Mouse (Mus musculus): Measurements from ENCODE around the gene Spred1.

Spred1 gene

DNA sequence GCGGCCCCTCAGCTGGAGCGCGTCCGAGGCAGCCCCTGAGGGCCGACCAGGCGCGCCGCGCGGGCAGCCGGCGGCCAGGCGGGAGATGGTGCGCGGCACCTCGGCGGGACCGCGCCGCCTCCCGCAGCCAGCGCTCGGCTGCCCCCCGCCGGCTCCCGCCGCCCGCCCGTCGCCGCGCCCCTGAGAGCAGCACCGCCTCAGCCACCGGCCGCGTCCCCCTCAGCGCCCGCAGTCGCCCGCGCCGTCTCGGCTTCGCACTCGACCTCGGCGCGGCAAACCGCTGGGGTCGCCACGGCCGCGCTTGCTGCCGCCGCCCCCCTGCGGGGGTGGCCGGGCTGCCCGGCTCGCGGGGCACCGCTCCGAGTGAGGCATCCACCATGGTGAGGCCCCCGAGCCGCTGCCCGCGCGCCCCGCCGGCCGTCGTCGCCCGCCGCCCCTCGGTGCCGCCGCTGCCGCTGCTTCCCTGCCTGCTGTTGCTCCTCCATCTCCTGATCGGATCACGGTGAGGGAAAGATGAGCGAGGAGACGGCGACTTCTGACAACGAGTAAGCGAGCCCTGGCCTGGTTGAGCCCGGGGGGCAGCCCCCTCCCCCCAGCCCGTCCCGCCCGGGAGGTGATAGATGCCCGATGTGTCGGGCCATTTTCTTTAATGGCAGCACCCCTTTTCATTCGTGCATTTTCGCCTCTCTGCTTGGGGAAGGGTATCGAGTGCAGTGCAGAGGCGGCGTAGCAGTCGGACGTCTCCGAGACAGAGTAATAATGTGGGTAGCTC is at the start of gene Spred1:
Gene Spred1 (plus strand): TSS at position 163 of the 772 bp plus-strand sequence.
- no peak for DNase-seq (ENCODE audit: low spot score)

DNA sequence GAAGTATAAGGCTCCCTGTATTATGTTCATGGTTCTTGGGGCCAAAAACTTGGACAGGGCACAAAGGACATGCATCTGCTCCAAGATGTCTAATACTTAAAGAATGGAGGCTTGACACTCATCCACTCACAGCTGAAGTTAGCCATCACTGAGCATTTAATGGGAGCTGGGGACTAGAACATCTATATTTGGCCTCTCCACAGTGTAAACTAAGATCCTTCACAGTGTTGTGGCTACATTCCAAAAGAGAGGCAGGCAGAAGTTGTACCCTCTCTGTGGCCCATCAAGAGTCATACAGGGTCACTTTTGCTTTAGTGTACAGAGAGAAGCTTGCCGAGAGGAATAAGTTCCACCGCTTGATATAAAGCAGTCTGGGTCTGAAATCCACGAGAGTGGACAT is 49.6 kb upstream of the Spred1 start:
- DNase-seq (ENCODE audit: low spot score), result no peak

DNA sequence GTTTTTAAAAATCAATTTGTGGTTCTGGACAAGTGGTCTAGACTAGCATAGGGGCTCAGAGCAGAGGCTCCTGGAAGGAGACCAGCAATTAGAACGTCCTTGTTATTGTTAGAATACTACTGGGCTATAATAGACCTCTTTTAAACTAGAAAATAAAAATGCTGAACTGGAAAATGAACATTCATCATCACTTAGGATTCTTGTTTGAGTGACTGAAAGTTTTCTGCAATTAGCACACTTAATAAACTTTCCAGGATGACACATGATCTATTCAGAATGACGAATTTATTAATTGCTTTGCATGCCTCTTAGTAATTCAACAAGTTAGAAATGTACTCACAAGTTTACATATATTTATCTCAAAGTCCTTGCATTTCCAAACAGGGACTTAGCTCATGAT is 42.5 kb upstream of the Spred1 start:
- DNase-seq (ENCODE audit: low spot score), result no peak

DNA sequence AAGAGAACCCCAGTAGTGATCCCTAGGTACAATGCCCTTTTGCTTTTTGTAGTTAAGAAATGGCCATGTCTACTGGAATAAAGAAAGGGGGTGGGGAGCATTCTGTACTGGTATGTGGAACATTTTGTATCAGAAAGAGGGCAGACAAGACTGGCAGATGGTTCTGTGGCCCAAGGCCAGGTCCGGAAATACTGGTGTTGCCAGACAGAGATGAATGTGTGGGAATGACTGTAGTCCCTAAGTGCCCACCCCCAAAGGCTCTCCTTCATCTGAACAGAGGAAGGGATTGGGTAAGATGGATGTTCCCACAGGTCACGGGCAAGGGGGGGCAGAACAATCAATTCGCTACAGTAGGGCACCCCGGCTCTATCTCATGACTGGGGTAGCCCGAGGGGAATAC is 41.6 kb upstream of the Spred1 start:
- DNase-seq (ENCODE audit: low spot score), result no peak

DNA sequence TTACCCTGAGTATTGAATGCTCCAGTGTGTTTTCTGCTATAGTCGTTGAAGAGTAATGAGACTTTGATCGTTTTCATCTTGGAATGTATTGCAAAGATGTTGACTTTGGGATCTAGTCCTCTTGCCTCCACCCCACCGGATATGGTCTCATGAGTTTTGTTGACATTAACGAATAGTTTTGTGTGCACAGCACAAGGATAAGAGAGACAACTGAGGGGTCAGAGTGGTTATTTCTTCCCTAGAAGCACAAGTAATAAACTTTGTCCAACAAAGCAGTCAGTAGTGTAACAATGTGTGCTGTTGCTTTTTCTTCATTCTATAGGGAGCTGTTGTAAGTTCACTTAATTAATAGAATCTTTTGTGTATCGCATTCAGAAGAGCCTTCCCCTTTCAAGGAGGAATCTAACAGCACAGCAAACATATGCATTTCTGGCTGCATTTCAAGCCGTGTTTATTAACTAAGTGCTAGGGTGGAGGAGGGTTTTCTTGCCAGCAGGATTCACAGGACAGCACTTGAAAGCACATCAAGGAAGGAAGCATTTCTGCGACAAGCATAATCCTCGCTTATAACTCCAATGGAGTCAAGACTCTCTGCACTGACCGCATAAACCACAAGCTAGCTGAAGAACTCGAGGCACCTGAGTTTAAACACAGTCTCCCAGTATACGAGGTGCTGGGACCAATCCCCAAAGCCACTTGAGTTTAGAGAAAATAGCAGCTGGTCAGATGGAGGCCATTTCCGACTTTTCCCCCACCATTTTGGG is 35.0 kb upstream of the Spred1 start:
- no peak for DNase-seq (ENCODE audit: low spot score)

DNA sequence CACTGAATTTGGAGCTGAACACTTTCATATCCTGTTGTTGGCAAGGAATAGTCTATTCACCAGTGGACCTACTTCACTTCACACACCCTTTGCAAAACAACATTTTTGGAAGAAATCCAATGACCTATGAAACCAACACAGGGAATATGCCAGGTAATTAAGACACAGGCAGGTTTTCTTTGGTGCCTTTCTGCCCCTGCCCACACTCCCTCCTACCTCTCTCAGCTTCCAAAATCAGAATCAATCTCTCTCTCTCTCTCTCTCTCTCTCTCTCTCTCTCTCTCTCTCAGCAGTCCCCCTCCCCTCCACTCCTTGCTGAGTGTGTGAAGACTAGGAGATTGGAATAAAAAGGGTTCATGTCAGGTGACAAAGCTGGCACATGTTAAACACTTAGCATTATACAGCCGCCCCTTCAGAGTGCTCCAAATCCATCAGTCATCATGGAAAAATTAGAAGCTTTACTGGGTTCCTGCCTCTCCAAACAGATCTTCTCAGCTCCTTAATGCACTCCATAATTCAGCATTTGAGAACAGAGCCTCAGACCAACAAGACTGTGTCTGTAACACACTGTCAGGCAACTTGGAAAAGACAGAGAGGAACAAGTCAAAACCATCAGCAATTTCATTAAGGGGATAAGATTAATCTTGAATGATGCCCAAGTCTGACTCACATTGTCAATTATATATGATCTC is 34.3 kb upstream of the Spred1 start:
- no peak for DNase-seq (ENCODE audit: low spot score)

DNA sequence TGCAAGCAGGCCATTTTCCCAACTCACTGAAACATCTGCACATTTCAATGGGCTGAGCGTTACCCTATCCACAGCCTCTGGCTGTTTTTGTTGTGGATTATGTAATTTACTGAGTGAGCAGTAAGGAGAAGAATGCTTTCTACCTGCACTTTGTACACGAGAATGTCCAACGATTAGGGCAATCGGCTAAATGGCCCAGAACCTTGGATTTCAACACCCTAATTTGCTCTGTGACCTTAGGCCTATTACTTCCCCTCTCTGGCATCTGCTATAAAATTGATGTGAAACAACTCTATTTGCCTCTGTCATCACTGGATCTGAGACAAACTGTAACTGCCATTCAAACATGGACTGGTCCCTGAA is 33.7 kb upstream of the Spred1 start:
- DNase-seq (ENCODE audit: low spot score), result no peak

DNA sequence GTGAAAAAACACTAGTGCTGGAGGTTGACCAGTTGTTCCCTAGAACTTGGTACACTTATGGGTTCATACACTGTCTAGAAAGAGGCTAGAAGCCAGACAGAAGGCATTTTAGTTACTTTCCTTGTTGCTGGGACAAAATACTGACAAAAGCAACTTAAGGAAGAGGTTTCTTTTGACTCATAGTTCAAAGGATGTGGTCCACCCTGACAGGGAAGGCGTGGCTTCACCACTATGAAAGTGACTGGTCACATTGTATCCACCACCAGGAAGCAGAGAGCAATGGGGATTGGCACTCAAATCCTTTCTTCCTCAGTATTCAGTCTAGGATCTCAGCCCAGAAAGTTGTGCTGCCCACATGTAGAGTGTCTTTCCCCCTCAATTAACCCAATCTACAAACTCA is 31.7 kb upstream of the Spred1 start:
- no peak for DNase-seq (ENCODE audit: low spot score)

DNA sequence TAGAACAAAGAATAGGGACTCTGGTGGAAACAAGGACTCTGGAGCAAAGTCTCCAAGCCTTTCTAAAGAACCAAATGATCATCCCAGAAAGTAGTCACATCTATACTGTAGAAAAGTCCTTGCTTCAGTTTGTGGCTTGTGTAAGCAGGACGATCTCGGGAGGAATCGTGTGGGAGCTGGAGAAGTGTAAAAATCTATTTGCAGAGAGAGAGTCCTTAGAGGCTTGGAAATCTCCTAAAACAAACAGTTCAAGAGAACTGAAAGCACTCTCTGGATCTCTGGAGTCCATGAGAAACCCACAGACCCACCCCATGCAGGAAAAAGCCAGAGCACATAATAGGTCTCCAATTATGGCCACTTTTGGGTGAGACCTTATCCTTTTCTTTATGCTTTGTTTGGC is 31.1 kb upstream of the Spred1 start:
- no peak for DNase-seq (ENCODE audit: low spot score)

DNA sequence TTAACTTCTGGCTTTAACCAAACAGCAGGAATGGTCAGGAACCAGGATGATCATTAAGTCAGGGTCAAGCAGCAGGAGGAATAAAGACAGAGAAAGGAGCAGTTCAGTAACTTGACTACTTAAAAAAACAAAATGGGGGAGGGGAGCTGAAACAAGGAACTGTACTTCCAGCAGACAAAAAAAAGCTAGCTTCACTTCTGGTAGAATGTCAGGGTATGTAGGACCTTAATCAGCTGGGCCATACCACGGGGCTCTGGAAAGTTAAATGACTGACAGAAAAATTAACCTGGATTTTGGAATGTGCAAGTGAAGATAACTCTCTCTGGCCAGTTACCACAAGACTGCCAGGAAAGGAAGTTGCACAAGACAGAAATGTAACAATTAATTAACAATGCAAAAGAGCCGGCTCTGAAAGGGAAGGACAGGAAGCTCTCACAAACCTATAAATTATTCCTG is 28.2 kb upstream of the Spred1 start:
- no peak for DNase-seq (ENCODE audit: low spot score)

DNA sequence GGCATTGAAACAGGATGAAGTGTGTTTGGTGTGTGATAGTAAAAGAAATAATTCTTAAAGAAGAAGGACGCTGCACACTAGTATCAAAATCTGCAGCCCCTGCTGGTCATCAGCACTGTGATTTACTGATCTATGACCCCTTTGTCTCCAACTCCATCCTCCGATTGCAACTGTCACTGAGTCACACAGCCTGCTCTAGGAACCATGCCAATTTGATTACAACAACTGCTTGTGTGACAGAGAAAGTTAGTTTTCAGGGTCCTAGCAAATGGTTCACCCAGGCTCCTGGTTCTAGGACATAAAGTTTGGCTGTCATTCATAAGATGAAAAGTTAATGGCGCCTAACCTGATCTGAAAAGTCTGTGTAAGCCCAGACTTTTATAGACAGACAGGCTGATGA is 25.7 kb upstream of the Spred1 start:
- no peak for DNase-seq (ENCODE audit: low spot score)

DNA sequence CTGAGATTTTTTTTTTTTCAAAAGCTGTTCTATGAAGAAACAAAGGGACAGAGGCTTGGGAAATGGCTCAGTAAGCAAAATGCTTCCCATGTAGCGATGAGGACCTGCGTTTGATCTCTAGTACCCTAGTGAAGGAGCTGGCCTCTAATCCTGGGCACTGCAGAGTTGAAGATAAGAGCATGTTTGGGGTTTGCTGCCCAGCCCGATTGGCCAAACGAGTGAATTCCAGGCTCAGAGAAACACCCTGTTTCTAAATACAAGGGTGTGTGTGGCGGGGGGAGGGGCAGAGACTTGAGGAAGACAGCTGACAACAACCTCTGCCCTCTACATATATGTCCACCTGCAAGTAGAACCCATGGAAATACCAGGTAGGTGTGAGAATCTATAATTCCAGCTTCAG is 23.9 kb upstream of the Spred1 start:
- no peak for DNase-seq (ENCODE audit: low spot score)

DNA sequence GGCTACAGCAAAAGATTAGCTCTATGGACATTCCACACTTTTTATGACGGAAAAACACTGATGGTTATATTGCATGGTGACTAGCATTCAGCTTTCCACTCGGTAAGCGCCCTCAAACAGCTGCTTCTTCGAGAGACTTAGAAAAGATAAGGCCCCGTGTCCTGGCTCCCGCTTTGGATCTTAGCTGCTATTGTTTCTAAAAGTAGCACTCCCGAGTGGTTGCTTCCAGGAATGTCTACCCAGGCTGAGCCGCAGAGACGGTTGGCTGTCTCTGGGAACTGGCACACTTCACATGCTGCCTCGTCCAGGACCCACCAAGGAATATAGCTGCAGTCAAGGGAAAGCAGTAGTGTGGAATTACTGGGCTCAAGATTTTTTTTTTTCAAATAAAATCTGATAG is 21.9 kb upstream of the Spred1 start:
- no peak for DNase-seq (ENCODE audit: low spot score)

GRCm38 (mm10) chr2:117103461-117103860 is 17.7 kb upstream of the Spred1 start:
- no peak for DNase-seq (ENCODE audit: low spot score)

DNA sequence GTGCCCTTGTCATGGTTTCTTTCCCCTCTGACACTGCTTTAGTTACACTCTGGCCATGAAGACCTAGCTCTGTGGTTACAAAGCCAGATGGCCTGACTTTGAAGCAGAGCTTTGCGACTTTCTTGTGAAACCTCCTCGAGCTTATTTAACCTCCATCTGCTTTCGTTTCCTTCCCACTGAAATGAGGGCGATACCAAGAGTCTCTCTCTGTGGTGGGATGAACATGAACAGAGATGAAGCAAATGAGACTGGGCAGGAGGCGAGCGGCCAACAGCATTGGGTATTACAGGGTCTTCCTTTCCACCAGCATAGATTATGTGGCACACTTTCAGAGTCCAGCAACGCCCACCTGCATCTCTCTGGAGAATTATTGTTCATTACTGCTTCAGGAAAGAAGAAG is 15.8 kb upstream of the Spred1 start:
- no peak for DNase-seq (ENCODE audit: low spot score)

DNA sequence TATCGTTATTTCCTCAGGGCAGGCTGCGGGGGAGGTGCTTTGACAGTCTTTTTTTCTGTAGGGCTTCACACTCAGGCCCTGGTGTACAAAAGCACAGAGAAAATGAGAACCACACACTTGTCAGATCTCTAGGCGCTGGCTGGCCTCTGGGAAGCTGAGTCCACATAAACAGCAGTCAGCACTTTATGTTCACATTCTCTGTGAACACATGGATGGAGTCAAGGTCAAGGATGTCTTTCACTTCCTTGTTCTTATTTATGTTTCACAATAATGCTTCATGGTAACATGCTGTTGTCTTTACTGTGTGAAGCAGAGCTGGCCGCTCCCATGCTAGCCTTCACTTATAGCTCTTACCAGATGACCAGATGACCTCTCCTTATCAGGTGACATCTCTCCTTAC is 13.1 kb upstream of the Spred1 start:
- no peak for DNase-seq (ENCODE audit: low spot score)

- no peak for DNase-seq (ENCODE audit: low spot score)
Observed at GRCm38 (mm10) chr2:117109296-117109695, 11.9 kb upstream of the Spred1 start.

DNA sequence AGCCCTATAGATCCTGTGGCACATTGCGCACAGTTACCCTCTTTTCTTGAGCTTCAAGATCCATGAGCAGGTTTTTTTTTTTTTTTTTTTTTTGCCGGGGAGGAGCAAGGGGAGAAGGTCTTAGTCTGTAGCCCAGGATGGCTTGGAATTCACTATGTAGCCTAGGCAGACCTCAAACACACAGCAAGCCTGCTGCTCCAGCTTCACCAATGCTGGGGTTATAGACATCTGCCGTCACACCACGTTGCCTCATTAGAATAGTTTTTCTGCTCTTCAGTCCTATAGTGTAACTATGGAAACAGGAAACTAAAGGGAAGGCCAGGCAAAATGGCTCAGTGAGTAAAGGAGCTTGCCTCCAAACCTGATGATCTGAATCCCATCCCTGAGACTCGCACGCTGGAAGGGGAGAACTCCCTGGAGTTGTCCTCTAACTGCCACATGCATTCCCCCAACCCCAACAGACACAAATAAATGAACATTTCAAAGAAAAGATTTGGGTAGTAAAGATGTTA is 10.8 kb upstream of the Spred1 start:
- no peak for DNase-seq (ENCODE audit: low spot score)

GRCm38 (mm10) chr2:117113262-117113661 is 7.9 kb upstream of the Spred1 start:
- no peak for DNase-seq (ENCODE audit: low spot score)

GRCm38 (mm10) chr2:117113762-117114161 is 7.4 kb upstream of the Spred1 start:
- DNase-seq (ENCODE audit: low spot score), result no peak

- DNase-seq (ENCODE audit: low spot score), result no peak
Observed at GRCm38 (mm10) chr2:117118516-117118915, 2.7 kb upstream of the Spred1 start.

GRCm38 (mm10) chr2:117119291-117120245 is 1.6 kb upstream of the Spred1 start:
- DNase-seq (ENCODE audit: low spot score), result peak; percentile 69

Measured in layer of hippocampus, adult 9-10 months (tissue).